Mouse (Mus musculus) granulocyte monocyte progenitor cell, adult 5-6 weeks (primary cell): Measurements from ENCODE around the gene Tnfrsf26. TPM values are rescaled to one million over a fixed set of nuclear protein-coding genes. Genes with fewer than 3 reads are reported as not detected.

Experiments
- ATAC-seq: replicated peaks from 2 replicates; pipeline ENCODE4 v1.8.0; 2016; ENCODE audit warnings: mild to moderate bottlenecking, moderate TSS enrichment, inconsistent platforms; ENCODE audit not compliant: poor library complexity, severe bottlenecking
- total RNA-seq, 2 experiments: library from RNA; stranded (forward) in 1 of 2; stranded (reverse) in 1 of 2; fragments of 200-712, 200-1000 nt in 1 of 2; fragments of >200 nt in 1 of 2; fragmentation: Nextera tagmentation in 1 of 2; gene quantifications; 2 replicates each; pipeline ENCODE4 v1.2.3; 2014 to 2017

Tnfrsf26 gene
- total RNA-seq (2014; fragmentation: Nextera tagmentation), result 8.3 and 13.3 TPM in 2 replicates
- 20.4 and 22.5 TPM in 2 replicates for total RNA-seq (2017)

DNA sequence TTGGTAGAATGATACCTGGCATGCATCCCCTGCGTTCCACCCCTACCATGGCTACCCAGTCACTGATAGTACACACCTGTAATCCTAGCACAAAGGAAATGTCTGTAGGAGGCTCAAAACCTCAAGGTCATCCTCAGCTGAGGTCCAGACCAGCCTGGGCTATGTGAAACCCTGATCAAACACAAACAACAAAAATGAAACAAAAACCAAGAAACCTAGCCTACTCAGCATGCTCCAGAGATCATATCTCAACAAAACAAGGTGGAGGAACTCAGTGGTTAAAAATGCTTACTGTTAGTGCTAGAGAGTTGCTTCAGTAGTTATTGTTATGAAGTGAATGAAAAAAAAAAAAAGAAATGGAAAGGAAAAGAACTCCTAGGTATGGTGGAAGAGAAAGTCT lies at the start of gene Tnfrsf26:
TSS of gene Tnfrsf26 (minus strand) at position 183 of the 400 bp plus-strand sequence.
- ATAC-seq, result no peak

DNA sequence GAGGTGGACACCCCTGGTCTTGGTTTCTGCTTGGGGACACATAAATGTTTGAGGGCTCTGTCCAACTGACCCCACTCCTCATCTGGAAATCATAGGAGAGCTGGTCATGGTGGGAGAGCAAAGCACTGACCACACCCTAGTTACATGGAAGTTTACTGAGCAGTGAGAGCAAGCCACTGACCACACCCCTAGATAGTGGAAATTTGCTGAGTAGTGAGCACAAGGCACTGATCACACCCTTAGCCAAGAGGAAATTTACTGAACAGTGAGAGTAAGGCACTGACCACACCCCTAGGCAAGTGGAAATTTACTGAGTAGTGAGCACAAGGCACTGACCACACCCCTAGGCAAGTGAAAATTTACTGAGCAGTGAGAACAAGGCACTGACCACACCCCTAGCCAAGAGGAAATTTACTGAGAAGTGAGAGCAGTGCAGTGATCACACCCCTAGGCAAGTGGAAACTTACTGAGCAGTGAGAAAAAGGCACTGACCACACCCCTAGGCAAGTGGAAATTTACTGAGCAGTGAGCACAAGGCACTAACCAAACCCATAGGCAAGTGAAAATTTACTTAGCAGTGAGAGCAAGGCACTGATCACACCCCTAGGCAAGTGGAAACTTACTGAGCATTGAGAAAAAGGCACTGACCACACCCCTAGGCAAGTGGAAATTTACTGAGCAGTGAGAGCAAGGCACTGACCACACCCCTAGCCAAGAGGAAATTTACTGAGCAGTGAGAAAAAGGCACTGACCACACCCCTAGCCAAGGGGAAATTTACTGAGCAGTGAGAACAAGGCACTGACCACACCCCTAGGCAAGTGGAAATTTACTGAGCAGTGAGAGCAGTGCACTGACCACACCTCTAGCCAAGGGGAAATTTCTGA lies 38.1 kb upstream of the Tnfrsf26 start:
- ATAC-seq, result peak; percentile 80

DNA sequence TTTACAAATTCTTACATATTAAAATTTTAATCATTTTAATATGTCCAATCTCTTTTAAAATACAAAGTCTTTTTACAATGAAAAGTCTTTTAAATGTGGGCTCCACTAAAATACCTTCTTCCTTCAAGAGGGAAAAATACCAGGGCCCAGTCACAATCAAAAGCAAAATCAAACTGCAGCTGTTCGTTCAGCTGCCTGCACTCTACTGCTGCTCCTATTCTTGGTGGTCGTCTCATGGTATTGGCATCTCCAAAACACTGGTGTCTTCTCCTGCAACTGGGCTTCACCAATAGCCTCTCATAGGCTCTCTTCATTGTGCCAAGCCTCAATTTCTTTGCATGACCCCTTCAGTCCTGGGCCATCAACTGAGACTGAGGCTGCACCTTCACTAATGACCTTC lies 34.9 kb upstream of the Tnfrsf26 start:
- ATAC-seq, result no peak

DNA sequence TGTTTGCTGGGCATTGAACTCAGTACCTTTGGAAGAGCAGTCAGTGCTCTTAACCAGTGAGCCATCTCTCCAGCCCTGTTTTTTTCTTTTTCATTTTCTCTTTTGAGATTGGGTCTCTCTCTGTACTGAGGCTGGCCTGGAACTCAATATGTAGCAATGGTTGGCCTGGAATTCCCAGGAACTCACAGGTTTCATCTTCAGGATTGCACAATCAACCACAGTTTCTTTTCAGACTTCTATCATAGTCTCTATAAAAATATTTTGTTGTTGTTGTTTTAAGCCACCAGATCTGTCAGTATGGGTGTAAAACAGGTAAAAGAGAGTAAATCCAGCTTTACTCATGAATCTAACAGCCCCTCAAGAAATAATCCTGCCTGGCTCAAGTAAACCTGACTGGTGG lies 32.3 kb upstream of the Tnfrsf26 start:
- no peak for ATAC-seq

DNA sequence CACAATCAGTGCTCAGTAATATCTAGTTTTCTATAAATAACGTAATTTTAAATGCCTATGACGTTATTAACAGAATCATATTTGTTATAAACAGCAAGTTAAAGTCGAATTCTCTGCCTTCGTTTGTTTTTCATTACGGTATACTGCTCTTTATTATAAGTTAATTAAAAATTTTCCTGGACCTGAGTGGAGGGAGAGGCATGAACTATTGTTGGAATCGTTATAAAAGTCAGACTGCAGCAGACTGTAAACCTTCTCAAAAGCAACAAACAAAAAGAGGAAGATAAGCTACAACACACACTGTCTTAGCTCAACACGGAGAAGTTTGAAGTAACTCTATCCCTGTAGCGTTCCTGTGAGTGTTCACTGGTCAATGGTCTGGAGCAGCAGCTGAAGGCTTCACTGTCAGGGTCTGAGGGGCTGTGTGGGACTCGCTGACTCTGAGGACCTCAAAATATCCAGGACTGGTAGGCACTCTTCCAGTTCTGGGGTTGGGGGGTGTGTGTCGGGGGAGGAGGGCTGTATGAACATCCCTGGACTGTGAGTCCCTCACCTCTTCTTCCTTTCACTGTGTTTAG lies 21.3 kb upstream of the Tnfrsf26 start:
- peak; percentile 33 for ATAC-seq

DNA sequence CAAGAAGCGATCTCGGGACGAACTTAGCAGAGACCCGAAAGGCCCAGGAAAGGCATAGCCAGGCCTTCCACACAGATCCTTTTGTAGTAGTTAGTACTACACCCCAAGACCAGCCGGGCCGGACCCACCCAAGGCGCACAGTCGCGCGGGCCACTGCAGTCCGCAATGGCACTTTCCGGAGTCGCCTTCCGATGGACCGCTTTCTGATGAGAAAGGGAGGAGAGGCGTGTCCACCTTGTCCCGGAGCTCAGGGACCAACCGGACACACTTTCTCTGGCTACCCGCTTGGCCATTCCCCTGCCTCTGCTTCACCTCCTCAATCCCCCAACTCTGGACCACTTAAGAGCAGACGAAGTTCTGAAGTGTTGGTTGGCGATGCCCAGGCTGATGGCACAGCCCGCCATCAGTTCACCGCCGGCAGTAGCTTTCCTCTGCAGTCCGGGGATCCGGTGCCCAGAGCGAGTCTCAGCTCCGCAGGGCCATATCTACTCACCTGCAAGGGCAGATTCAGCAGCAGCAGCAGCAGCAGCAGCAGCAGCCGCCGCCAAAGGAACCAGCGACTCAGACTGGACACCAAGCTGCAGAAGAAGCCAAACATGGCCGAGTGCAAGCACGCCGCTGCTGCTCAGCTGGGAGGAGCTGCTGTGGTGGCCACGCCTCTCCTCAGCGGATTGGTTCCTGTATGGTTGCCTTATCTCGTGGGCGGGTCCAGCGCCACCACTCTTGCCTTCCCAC lies 20.7 kb upstream of the Tnfrsf26 start, which contains the start of gene Tnfrsf22:
TSS of gene Tnfrsf22 (minus strand) at position 628 of the 735 bp plus-strand sequence.
- ATAC-seq, result peak; percentile 99

DNA sequence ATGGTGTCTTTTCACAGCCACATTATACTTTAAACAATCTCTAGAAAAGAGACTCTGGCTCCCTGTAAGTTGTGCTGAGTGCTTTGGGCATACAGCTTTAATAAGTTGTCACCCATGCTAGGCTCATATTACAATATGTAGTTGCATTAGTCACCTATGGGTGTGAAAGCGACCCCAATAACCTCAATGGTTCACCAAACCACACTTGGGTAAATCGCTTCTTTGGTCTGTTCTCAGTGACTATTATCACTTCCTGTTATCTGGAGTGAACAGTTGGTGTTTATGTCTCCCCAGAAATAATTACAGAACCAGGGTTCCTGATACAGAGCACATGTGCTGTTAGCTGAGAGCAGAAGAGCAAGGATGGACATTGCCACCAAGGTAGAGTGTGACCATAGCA lies 15.4 kb upstream of the Tnfrsf26 start:
- ATAC-seq, result peak; percentile 62

DNA sequence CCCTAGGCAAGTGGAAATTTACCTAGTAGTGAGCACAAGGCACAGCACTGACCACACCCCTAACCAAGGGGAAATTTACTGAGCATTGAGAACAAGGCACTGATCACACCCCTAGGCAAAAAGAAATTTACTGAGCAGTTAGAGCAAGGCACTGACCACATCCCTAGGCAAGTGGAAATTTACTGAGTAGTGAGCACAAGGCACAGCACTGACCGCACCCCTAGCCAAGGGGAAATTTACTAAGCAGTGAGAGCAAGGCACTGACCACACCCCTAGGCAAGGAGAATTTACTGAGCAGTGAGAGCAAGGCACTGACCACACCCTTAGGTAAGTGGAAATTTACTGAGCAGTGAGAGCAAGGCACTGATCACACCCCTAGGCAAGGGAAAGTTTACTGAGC lies 8.2 kb upstream of the Tnfrsf26 start:
- peak; percentile 42 for ATAC-seq

DNA sequence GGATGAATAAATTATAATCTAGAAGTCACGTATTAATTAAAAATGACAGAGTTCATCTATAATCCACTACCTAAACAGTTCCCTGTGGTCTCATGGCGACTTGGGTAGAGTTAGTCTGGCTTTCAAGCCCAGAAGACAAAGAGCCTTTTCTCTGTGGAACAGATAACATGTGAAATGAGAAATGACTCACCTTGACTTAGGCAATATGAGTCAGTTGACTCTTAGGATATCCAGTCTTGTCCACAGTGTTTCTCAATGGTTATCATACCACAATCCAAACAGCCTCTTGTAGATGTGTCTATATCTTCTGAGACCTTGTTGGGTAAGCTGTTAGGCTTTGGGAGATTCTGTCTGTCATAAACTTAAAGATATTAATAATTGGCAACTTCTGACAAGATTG lies 3.0 kb upstream of the Tnfrsf26 start:
- peak; percentile 59 for ATAC-seq

DNA sequence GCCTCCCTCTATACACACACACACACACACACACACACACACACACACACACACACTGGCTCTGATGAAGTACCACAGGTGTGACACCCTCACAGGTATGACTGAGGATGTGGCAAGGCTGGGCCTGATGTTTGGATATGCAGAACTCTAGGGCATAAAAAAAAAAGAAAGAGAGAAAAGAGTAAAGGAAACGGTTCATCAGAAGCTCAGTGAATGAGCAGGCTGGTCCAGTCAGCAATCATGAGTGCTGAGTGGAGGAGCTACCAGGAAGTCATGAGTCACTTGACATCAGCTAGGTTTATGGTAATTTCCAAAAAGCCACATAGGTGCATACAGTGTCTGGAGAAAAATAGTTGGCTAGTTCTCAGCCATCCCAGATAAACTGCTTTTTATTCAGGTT lies 979 bp upstream of the Tnfrsf26 start:
- ATAC-seq, result no peak

DNA sequence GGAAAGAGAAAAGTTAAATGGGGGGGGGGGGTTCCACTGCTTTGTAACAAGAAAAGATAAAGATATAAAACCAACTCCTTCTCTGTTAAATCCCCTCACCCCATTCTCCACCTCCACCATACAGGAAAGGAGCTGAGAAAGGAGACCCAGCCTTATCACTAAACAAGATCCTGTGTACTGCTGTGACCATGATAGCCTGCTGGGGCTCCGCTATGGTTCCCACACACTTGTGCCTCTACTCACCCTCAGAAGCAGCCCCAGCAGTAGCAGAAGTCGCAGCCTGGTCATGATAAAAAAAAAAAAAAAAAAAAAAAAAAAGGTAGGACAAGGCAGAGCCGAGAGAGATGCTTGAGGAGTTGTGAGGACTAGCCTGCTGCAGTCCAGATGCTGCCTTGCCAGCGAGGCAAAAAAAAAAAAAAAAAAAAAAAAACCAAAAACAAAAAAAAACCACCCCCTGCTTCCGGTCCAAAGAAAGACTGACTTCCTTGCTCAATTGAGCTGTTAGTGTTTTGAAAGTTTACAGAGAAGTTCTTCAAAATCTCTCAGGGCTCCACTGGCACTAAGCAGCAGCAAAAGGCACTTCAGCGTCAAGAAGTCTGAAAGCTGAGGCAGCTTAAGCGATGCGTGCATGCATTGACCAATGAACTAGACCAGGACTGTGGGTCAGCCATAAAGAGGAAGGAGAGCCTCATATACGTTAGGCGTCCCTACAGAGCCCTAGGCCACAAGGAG lies 801 bp downstream of the Tnfrsf26 start:
- ATAC-seq, result peak; percentile 88

DNA sequence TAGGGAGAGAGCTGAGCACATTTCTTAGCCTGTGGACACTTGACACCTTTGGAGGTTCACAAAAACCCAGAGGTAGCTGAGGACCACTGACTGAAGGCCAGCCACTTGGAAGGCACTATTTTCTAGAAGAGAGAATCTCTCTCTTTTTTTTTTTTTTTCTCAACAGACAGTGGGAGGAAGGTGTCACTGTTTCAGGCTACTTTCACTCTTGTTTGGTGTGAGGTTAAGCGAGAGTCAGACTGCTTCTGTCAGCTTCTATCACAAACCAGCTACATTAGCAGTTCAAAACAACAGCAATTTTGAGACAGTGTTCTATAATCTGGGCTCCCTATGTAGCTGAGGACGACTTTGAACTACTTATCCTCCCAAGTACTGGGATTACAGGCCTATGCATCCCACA lies 2.3 kb downstream of the Tnfrsf26 start:
- no peak for ATAC-seq

DNA sequence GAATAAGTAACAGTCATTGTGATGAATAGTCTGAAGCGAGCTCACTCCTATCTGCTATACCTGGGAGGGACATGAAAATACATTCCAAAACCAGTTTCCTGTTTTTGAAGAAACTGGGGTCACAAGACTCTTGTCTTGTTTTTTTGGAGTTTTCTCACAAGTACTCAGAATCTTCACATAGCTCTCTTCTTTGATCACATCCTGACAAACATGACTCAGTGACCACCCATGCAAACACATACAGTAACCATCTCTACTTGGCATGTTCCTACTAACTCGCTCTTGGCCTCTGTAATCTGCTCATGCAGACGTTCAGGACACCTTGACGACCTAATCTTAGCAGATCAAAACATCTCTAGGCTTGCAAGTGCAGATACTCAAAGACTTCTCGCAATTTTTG lies 3.4 kb downstream of the Tnfrsf26 start:
- peak; percentile 14; the same call in 1 of the 2 replicates for ATAC-seq

DNA sequence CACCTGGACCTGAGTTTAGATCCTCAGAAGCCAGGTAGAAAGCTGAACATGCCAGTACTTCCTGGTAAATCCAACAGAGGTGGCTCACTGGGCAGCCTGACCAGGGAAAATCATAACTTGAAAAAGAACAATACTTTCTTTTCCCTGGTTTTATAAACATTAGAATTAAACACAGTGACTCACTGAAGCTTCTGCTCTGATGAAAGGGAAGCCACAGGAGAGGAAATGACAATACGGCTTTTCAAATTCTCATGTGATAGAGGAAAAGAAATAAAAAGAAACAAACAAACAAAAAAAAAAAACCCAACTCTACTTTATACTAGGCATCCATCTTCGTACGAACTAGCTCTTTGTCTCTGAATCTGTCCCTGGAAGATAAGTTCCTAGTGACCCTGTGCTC lies 4.0 kb downstream of the Tnfrsf26 start:
- no peak for ATAC-seq

DNA sequence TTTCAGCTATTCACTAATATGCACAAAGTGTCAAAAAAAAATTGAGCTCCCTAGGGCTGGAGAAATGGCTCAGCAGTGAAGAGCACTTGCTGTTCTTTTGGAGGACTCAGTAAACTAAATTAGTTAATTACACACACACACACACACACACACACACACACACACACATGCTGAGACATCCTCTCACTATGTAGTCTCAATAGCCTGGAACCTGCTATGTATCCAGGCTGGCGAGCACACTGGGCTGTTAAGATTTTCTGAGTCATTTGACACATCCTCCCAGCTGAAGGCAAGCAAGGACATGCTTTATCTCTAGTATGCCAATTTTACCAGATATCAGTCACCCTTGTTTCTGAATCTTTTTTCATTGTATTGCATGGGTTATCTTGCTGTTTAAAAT lies 7.6 kb downstream of the Tnfrsf26 start:
- ATAC-seq, result no peak

DNA sequence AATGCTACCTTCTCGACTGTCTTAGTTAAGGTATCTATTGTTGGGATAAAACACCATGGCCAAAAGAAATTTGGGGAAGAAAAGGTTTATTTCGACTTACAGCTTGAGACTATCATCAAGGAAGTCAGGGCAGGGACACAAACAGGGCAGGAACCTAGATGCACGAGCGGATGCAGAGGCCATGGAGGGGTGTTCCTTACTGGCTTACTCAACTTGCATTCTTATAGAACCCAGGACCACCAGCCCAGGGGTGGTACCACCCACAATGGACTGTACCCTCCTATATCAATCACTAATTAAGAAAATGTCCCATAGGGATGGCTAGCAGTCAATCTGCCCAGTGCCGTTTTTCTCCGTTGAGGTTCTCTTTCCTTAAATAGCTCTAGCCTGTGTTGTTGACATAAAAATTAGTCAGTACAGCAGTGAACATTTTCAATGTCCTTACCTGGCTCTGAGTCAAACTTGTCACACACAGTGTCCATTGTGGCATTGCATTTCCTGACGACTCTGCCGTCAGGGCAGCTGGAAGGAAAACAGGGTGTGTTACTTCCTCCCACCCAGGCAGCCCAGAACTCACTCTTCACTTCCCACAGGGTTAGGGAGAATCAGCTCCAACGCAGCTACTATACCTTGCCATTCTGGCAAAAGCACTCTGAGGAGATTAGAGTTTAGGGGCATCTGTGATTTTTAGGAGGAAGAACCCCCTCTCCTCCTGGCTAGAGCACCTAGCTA lies 14.0 kb downstream of the Tnfrsf26 start:
- peak; percentile 72 for ATAC-seq

DNA sequence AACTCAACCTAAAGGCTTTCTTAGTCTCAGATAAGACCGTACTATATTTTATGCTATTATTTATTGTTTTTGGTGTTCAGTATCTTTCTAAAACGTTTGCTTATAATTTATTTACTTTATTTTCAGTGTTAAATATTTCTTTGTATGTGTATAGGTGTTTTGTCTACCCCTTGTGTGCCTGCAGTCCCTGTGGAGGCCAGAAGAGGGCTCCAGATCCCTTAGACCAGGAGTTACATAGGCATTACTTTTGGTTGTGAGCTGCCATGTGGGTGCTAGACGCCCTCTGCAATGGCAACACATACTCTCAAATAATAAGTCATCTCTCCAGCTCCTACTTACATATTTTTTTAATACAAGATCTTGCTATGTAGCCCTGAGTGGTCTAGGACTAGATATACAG lies 16.3 kb downstream of the Tnfrsf26 start:
- ATAC-seq, result peak; percentile 56; the same call in 1 of the 2 replicates

DNA sequence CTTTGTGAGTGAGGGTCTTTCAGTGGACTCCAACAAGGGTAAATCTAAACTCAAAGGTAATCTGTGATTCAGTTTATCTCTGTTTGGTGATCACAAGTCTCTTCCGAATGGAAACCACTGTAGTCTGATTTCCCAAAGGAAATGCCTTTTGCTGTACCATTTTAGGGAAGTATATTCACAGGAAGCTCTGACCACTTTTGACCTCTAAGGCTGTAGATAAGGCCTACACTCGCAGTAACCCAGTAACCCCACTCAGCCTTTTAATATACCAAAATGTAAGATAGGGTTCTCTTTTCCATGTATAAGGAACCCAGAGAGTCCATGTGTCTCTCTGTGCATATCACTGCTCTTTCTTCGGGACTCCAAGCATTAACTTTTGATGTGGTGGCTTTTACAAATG lies 23.2 kb downstream of the Tnfrsf26 start:
- peak; percentile 84 for ATAC-seq

DNA sequence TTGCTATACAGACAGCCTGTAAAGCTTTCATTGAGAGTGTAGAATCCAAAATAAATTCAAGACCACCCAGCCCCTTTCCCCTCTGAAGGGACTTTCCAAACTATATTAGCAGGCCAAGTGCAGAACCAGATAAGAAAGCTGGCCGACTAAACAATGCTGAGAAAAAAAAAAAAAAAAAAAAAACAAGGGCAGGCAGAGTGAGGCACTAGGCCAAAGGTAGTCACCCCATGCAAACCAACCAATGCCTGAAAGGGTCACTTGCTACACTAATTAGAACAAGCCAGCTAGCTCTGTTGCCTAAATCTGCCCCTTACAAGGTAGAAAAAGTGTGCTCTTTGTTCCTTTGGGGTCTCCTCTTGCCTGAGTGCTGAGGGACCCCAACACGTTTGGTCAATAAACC lies 23.6 kb downstream of the Tnfrsf26 start:
- ATAC-seq, result no peak

DNA sequence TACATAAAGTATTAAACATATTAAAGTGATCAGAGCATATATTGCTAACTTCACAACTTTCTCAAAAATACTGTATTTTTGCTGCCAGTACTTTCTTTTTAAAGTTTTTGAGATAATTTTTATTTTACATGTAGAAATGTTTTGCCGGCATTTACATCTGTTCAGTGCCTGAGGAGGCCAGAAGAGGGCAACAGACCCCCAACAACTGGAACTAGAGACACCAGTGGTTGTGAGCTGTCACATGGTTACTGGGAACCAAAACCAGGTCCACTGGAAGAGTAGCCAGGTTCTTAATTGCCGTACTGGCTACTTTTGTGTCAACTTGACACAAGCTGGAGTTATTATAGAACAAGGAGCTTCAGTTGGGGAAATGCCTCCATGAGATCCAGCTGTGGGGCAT lies 26.8 kb downstream of the Tnfrsf26 start:
- ATAC-seq, result 0 out of 2 replicates have a peak, but pooled peaks have one; percentile 28
